Mouse (Mus musculus): ENCODE results near the gene Arl6. TPM values are rescaled to one million over a fixed set of nuclear protein-coding genes. Genes with fewer than 3 reads are reported as not detected.
A peak's percentile ranks its signal among the peaks of the same experiment; 100 is the strongest.

The Arl6 gene
- polyA plus RNA-seq (2014; fragmentation: Nextera tagmentation; extraction: Ambion mirVana), result 36.2 TPM in 2 replicates

- DNase-seq, result peak; percentile 96
- ATAC-seq (ENCODE audit: insufficient read depth), result peak; percentile 99
- Histone ChIP-seq H3K36me3 (ENCODE audit: insufficient read depth) (no peaks in the 10 kb centered on the region), H3K27me3 (ENCODE audit: insufficient read depth, low read length) (no peaks in the 10 kb centered on the region), H3K27ac (ENCODE audit: low read depth) (peak within 1 kb of the TSS; percentile 95), H3K9ac (peak within 1 kb of the TSS; percentile 62), H3K4me1 (ENCODE audit: insufficient read depth) (no peaks in the 10 kb centered on the region), H3K9me3 (ENCODE audit: low read depth, low read length) (no peaks in the 10 kb centered on the region), H3K4me2 (peak within 1 kb of the TSS; percentile 63), H3K4me3 (ENCODE audit: low read depth, low read length) (peak within 1 kb of the TSS; percentile 58)
- under 1% methylated on average over 46 of the region's 46 CpGs for WGBS
- TF ChIP-seq CTCF (IDR thresholded peaks at IDR 0.05; ENCODE audit: low read depth), result no peak
These were observed at the start of gene Arl6 for GRCm38 (mm10) chr16:59639102-59639691. Gene Arl6 (minus strand): TSS chr16:59639391.

- H3K9me3 ChIP-seq (ENCODE audit: low read depth, low read length), result no peaks in the 10 kb centered on the region
- no peak overlapping the region for H3K27ac ChIP-seq (ENCODE audit: low read depth)
- no peak for ATAC-seq (ENCODE audit: insufficient read depth)
- WGBS, result 59% methylated on average over 5 of the region's 5 CpGs
- H3K27me3 ChIP-seq (ENCODE audit: insufficient read depth, low read length), result no peaks in the 10 kb centered on the region
- DNase-seq, result no peak
- no peaks in the 10 kb centered on the region for H3K36me3 ChIP-seq (ENCODE audit: insufficient read depth)
- no peaks in the 10 kb centered on the region for H3K4me1 ChIP-seq (ENCODE audit: insufficient read depth)
- H3K4me2 ChIP-seq, result no peak overlapping the region
- TF ChIP-seq CTCF (IDR thresholded peaks at IDR 0.05; ENCODE audit: low read depth), result no peak
- no peak overlapping the region for H3K9ac ChIP-seq
- H3K4me3 ChIP-seq (ENCODE audit: low read depth, low read length), result no peak overlapping the region
These were observed 45.9 kb upstream of the Arl6 start for GRCm38 (mm10) chr16:59685135-59685534.

- Histone ChIP-seq H3K4me1 (ENCODE audit: insufficient read depth) (no peaks in the 10 kb centered on the region), H3K4me3 (ENCODE audit: low read depth, low read length) (no peak overlapping the region), H3K9ac (no peak overlapping the region), H3K27ac (ENCODE audit: low read depth) (no peak overlapping the region), H3K27me3 (ENCODE audit: insufficient read depth, low read length) (no peaks in the 10 kb centered on the region), H3K4me2 (no peak overlapping the region), H3K9me3 (ENCODE audit: low read depth, low read length) (no peaks in the 10 kb centered on the region), H3K36me3 (ENCODE audit: insufficient read depth) (no peaks in the 10 kb centered on the region)
- 8% methylated on average over 8 of the region's 8 CpGs for WGBS
- ATAC-seq (ENCODE audit: insufficient read depth) (peak; percentile 88), DNase-seq (peak; percentile 95)
- TF ChIP-seq CTCF (IDR thresholded peaks at IDR 0.05; ENCODE audit: low read depth), result peak; percentile 93
These were observed 44.2 kb upstream of the Arl6 start for GRCm38 (mm10) chr16:59683434-59683833.

DNA sequence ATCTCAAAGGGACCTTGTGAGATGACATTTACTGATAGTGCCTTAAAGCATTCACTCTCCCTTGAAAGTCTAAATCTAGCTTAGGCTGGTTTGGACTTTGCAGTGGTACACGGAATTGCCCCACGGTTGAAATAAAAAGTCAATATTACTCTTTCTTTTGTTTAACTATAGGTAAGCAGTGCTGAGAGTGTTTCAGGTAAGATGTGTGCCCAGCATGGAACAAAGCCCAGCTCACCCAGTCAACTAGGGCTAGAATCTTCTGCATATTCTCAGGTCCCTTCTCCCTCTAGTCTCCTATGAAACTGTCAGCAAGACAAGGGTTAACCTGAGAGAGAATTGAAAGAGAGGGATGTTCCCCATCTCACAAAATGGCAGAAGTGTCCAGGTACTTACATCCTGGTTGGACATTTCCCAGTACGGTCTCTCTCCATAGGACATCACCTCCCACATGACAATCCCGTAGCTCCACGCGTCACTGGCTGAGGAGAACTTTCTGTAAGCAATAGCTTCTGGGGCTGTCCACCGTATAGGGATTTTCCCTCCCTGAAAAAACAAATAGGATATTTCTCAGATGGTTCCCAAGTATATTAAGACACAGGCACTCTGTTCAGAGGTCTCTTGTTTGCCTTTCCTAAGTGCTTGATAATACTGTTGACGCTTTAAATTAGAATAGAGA lies 43.2 kb upstream of the Arl6 start:
- H3K9ac ChIP-seq, result no peak overlapping the region
- no peak overlapping the region for H3K4me3 ChIP-seq (ENCODE audit: low read depth, low read length)
- no peak overlapping the region for H3K27ac ChIP-seq (ENCODE audit: low read depth)
- H3K27me3 ChIP-seq (ENCODE audit: insufficient read depth, low read length), result no peaks in the 10 kb centered on the region
- H3K36me3 ChIP-seq (ENCODE audit: insufficient read depth), result no peaks in the 10 kb centered on the region
- no peak for ATAC-seq (ENCODE audit: insufficient read depth)
- H3K4me2 ChIP-seq, result no peak overlapping the region
- H3K4me1 ChIP-seq (ENCODE audit: insufficient read depth), result no peaks in the 10 kb centered on the region
- no peak for TF ChIP-seq CTCF (IDR thresholded peaks at IDR 0.05; ENCODE audit: low read depth)
- WGBS, result 63% methylated on average over 8 of the region's 8 CpGs
- DNase-seq, result no peak
- H3K9me3 ChIP-seq (ENCODE audit: low read depth, low read length), result no peaks in the 10 kb centered on the region

DNA sequence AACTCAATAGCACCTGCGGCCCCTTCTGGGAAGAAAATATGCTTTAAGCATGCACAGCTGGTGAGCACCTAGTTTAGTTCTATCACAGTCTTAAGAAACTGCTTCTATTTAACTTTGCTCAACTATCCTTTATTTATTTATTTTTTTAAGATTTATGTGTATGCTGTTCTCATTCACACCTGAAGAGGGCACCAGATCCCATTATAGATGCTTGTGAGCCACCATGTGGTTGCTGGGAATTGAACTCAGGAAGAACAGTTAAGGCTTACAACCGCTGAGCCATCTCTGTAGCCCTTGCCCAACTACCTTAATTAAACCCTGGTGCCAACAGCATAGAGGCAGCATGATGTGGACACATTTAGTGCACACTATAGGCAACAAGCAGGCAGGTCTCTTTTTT lies 27.7 kb upstream of the Arl6 start:
- H3K4me3 ChIP-seq (ENCODE audit: low read depth, low read length), result no peak overlapping the region
- no peak overlapping the region for H3K4me2 ChIP-seq
- H3K36me3 ChIP-seq (ENCODE audit: insufficient read depth), result no peaks in the 10 kb centered on the region
- TF ChIP-seq CTCF (IDR thresholded peaks at IDR 0.05; ENCODE audit: low read depth), result no peak
- H3K9ac ChIP-seq, result no peak overlapping the region
- no peaks in the 10 kb centered on the region for H3K4me1 ChIP-seq (ENCODE audit: insufficient read depth)
- ATAC-seq (ENCODE audit: insufficient read depth) (no peak), DNase-seq (no peak)
- WGBS, result 88% methylated on average over 2 of the region's 2 CpGs
- H3K27ac ChIP-seq (ENCODE audit: low read depth), result no peak overlapping the region
- no peaks in the 10 kb centered on the region for H3K9me3 ChIP-seq (ENCODE audit: low read depth, low read length)
- no peaks in the 10 kb centered on the region for H3K27me3 ChIP-seq (ENCODE audit: insufficient read depth, low read length)

DNA sequence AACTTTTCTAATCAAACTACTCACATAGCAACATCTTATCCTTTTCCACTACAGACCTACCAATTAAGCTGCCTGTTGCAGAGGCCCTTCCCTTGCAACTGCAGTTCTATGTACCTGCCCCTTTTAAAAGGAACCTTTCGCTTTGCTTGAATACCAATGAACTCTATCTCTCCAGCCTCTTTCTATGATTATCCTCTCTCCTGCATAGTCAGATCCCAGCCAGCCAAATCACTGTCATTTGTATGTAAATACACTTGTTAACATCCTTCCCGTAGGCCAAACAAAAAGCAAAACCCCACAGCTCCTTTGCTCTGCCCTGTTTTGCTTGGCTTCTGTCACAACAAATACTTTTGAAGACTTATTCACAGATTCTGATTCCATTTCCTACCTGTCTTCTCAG lies 4.6 kb upstream of the Arl6 start:
- H3K27ac ChIP-seq (ENCODE audit: low read depth), result no peak overlapping the region
- no peaks in the 10 kb centered on the region for H3K36me3 ChIP-seq (ENCODE audit: insufficient read depth)
- H3K4me3 ChIP-seq (ENCODE audit: low read depth, low read length), result no peak overlapping the region
- H3K9ac ChIP-seq, result no peak overlapping the region
- DNase-seq (no peak), ATAC-seq (ENCODE audit: insufficient read depth) (no peak)
- TF ChIP-seq CTCF (IDR thresholded peaks at IDR 0.05; ENCODE audit: low read depth), result no peak
- no peaks in the 10 kb centered on the region for H3K9me3 ChIP-seq (ENCODE audit: low read depth, low read length)
- H3K4me2 ChIP-seq, result no peak overlapping the region
- no peaks in the 10 kb centered on the region for H3K4me1 ChIP-seq (ENCODE audit: insufficient read depth)
- no peaks in the 10 kb centered on the region for H3K27me3 ChIP-seq (ENCODE audit: insufficient read depth, low read length)
- 51% methylated on average over 2 of the region's 2 CpGs for WGBS

- no peaks in the 10 kb centered on the region for H3K4me1 ChIP-seq (ENCODE audit: insufficient read depth)
- no peak overlapping the region for H3K4me3 ChIP-seq (ENCODE audit: low read depth, low read length)
- H3K27ac ChIP-seq (ENCODE audit: low read depth), result no peak overlapping the region
- peak overlapping the region; percentile 63; the same call in 1 of the 2 replicates for H3K4me2 ChIP-seq
- no peak for ATAC-seq (ENCODE audit: insufficient read depth)
- peak; percentile 3 for DNase-seq
- H3K9me3 ChIP-seq (ENCODE audit: low read depth, low read length), result no peaks in the 10 kb centered on the region
- no peaks in the 10 kb centered on the region for H3K36me3 ChIP-seq (ENCODE audit: insufficient read depth)
- H3K9ac ChIP-seq, result no peak overlapping the region
- TF ChIP-seq CTCF (IDR thresholded peaks at IDR 0.05; ENCODE audit: low read depth), result no peak
- no peaks in the 10 kb centered on the region for H3K27me3 ChIP-seq (ENCODE audit: insufficient read depth, low read length)
- WGBS, result 84% methylated on average over 3 of the region's 3 CpGs
These were observed 794 bp upstream of the Arl6 start for GRCm38 (mm10) chr16:59639985-59640384.
